Mouse (Mus musculus): ENCODE measurements around the gene Klhl18.
"Not testable (repeated sequence)": the region's sequence is repeated elsewhere in the genome, so short reads cannot be mapped to it uniquely, and the experiment has no call there.

The Klhl18 gene

DNA sequence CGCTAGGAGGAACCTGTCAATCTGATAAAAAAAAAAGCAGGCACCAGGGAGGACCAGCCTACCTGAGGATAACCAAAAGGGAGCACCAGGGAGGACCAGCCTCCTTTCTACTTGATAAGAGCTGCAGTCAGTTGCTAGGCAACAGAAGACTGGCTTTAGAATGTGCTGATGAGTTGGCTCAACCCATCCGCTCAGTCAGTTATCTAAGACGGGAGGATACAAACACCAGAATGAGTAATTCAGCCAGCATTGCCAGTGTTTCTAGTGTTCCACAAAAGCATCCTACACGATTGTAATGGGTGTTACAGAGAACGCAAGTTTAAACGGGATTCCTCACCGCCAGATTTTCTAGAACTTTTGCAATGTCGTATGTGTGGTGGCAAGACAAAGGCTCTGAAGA lies 45.3 kb downstream of the Klhl18 start:
- DNase-seq (ENCODE audit: low read depth, low spot score), result no peak

DNA sequence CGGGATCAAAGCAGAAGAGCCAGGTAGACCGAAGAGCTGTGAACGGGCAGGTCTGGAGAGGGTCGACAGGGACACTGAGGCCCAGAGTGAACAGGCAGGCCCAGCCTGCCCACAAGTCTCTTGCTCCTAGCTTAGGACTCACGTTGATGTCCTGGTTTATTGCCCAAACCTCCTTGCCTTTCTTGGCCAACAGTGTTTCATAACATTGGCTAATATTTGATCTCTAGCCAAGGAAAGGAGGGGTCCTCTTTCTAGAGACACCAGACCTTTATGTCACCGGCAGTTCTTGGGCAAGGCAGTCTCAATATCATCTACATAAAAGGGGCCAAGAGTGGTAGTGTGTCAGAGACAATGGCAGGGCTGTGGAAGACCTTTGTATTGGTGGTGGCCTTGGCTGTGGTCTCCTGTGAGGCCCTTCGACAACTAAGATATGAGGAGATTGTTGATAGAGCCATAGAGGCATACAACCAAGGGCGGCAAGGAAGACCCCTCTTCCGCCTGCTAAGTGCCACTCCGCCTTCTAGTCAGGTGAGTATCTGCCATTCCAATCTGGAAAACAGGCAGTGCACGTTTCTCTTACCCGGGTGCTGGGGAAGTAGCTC lies 56.9 kb downstream of the Klhl18 start, which contains the start of gene Ngp:
TSS of gene Ngp (plus strand) at position 237 of the 602 bp plus-strand sequence.
- no peak for DNase-seq (ENCODE audit: low read depth, low spot score)

DNA sequence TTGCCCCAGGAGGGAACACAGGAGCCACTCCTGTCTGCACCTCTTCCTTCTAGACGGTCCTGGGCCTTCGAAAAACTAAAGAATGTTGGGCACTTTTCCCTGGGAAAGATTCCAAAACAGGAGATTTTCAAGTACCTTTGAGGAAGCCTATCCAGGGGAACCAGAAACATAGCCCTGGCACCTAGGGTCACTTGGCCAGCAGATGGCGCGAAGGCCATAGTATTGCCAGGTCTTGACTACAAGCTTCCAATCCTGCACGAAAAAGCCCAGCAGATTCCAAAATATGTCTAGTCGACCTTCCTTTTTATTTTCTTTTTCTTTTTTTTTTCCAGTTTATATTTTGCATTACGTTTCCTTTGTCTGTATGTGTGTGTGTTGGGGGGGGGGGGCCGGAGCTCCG lies 62.7 kb downstream of the Klhl18 start:
- peak; percentile 23 for DNase-seq (ENCODE audit: low read depth, low spot score)

DNA sequence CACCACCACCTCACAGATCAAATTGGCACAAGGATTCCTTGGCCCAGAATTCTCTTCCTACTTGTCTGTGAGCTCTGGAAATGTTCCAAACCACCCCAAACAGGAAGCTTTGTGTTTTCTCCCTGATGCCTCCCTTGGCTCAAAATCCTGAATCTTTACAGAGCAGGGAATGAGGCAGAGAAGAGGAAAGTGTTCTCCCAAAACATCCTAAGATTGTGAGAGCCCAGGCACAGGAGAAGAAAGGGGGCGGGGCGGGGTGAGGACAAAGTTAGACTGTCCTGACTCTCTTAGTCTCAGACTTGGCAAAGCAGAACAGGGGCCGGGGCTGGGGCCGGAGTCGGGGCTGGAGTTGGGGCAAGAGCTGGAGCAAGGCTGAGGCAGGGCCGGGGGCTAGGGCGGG lies 63.6 kb downstream of the Klhl18 start:
- no peak for DNase-seq (ENCODE audit: low read depth, low spot score)

DNA sequence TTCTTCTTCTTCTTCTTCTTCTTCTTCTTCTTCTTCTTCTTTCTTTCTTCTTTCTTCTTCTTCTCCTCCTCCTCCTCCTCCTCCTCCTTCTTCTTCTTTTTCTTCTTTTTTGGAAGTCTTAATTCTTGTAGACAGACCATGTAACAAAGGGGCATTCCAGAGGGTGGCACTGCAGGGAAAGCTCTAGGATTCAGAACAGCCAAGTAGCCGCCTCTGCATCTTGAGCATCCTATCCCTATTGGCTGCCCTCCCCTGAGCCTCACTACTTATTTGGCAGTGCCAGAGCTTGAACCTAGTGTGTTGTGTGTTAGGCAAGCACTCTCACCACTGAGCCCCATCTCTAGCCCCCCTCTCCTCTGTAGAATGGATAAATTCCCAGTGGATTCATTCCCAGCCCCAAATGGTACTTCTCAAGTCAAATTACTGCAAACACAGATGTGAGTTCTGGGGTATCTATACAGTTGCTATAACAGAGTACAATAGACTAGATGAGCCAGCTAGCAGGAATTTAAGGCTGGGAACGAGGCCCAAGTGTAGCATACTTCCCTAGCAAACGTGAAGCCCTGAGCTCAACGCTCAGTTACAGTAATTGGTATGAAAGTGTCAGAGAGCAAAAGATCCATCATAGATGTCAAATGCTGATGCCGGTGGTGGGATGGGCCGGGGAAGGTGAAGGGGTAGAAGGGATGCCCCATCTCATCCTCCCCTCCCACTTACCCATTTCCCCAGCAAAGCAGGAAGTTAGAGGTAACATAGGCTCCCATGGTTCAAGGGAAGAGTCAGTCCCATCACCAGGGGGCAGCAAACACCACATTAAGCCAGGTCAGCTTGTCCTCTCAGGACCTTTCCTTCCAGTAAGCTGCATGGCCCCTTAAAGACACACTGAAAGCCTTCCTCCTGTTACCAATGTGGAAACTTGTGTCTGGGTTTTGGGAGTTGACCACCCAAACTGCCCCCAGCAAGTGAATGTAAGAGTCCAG lies 65.3 kb downstream of the Klhl18 start:
- DNase-seq (ENCODE audit: low read depth, low spot score), result peak; percentile 86

DNA sequence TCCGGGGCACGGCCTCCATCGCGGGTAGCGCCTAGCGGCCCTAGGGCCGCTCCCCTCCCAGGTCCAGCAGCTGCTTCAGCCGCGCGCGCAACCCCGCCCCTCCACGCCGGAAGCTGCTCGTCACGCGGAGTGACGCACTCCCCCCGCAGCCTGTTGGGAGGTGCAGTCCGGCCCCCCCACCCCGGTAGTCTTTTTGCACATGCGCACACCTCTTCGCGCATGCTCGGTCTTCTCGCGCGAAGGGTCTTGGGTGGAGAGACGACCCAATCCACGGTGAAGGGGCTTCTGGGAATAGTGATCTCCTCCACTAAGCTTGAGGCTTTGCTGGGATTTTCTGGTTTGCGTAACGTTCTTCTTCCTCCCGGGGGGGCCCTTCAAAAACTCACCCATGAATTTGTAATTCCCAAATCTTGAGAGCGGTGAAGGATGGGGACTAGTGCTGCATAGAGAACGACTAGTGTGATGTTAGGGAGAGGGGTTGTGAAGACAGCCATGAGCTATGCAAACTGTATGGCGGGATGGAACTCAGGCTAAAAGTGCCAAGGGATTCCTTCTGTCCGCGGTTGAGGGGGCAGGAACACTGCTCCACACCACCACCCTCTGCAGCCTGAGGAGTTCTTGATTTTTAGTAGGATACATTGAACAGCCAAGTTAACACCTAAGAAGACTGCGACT lies 68.3 kb downstream of the Klhl18 start, which contains the start of gene Ptpn23:
TSS of gene Ptpn23 (minus strand) at position 115 of the 675 bp plus-strand sequence.
- peak; percentile 99 for DNase-seq (ENCODE audit: low read depth, low spot score)

DNA sequence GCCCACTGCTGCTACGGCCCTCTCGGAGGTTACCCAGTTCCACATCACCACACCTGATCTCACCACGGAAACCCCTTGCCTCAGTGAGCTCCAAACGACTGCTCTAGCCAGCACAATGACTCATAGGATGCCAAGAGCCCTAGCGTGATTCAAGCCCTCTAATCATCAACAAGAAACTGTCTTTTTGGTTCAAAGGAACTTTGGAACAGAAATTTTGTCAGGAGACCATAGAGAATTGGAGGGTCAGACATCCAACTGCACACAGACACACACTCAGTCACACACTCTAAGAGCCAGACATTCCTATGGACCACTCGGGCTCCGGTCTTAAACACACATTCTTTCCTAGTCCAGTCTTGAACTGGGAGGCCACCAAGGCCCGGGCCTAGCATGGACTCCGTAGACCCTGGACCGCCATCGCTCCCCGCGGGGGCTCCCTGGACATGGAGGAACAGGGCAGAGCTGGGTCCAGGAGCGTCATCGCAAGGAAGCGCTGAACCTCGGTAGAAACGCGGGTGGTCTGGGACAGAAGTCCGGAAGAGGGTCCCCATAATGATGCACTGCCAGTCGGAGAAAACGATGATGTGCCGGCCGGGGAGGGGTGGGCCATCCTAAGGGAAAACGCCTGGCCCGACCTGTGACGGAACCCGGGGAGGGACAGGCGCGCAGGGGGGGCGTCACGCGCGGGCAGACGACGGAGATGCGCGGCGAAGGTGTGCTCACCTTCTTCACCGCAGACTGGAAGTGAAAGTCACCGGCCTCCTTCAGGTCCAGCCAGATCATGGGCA lies 69.0 kb downstream of the Klhl18 start:
- no peak for DNase-seq (ENCODE audit: low read depth, low spot score)

DNA sequence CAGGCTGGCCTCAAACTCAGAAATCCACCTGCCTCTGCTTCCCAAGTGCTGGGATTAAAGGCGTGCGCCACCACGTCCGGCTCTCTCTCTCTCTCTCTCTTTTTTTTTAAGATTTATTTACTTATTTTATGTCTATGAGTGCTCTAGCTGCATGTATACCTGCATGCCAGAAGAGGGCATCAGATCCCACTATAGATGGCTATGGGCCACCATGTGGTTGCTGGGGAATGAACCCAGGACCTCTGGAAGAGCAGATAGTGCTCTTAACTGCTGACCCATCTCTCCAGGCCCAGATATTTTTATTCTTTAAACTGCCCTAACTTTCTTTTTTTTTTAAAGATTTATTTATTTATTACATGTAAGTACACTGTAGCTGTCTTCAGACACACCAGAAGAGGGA lies 73.3 kb downstream of the Klhl18 start:
- not testable (repeated sequence) for DNase-seq (ENCODE audit: low read depth, low spot score)

DNA sequence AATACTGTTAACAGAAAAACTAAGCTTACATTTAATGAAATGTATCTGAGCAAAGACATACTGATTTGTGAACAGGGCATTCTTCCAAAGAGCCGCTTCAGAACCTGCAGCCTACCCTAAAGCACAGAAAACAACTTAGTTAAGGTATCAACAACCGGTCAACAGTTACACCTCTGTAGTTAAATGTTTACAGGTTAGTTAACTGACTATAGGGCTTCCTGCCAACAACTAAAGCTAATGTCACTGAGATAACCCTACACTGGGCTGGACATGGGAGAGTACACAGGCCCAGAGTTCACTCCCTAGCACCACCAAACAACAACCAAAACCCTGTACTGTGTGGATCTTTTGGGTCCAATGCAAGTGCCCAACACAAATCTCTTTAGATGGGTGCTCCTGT lies 73.8 kb downstream of the Klhl18 start:
- no peak for DNase-seq (ENCODE audit: low read depth, low spot score)

DNA sequence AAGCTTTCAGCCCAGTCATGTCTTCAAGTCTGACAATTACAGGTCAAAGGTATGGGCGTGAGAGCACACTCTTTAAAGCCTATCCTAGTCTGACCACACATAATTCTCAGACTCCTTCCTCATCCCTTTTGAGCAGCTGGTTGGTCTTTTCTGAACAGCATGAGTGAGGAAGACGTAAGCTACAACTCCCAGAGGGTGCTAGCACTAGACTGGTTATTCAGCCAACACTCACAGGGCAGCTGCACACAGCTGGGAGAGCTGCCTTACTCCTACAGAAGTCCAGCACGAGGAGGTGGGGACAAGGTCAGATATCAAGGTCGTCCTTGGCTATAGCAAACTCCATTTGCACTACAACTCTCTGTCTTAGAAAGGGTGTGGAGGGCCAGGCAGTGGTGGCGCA lies 75.8 kb downstream of the Klhl18 start:
- DNase-seq (ENCODE audit: low read depth, low spot score), result no peak

DNA sequence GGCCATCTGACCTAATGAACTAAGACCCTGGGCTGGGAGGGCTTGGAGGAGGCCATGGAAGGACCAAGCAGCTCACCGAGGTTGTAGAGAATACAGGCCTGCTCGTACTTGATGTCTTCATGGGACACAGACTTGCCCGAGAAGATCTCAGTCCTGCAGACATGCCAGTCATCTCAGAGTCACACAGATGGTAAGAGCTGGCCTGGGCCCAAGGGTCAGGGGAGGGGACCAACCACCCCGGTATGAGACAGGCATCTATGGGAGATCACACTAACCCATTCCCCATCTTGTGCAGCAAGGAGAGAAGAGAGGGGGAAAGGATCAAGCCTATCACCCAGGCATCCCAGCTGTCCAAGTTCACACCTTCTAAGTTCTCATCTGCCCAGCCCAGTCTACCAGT lies 83.2 kb downstream of the Klhl18 start:
- no peak for DNase-seq (ENCODE audit: low read depth, low spot score)

DNA sequence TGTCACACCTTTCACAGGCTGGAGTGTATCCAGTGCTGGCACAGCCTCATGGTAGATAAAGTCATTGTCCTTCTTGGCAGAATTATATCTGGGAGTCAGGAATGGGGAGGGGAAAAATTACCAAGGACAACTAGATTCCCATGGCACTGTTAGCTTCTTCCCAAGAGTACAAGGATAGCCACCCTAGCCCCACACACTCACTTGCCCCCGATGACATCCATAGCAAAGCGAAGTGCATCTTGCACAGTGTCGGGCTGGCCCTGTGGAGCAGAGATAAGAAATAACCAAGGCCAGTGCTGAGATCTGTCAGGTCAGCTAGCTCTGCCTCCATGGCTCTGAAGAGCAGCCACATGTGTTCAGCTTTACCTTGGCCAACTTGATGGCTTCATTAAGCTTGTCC lies 85.7 kb downstream of the Klhl18 start:
- no peak for DNase-seq (ENCODE audit: low read depth, low spot score)

DNA sequence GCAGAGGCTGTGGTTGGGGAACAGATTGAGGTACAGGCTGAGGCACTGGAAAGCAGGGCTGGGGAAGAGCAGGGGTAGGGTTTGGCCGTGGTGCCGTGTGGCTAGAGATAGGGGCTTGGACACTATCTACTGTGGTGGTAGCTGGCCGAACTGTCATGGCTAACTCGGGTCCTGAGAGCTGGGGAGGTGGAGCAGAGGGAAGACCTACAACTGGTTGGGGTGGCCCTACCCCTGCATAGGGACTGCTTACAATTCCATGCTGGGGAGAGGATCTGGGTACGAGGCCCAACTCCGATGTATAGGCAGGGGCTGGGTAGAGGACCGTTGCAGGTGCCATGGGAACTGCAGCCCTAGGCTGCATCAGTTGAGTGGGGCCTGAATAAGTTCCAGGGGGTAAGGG lies 88.5 kb downstream of the Klhl18 start:
- DNase-seq (ENCODE audit: low read depth, low spot score), result no peak

DNA sequence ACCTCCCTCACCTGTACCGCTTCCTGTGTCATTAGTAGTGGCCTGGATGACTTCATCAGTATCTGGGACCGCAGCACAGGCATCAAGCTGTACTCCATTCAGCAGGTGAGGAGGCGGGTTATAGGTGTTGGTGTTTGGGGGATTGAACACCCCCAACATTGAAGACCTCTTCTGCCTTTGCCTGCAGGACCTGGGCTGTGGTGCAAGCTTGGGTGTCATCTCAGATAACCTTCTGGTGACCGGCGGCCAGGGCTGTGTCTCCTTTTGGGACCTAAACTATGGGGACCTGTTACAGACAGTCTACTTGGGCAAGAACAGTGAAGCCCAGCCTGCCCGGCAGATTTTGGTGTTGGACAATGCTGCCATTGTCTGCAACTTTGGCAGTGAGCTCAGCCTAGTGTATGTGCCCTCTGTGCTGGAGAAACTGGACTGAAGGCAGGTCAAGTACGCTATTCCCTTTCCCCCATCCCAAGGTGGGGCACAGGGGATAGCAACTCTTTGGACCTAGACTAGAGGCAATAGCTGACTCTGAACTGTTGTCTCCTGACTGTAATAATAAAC lies 92.0 kb downstream of the Klhl18 start:
- DNase-seq (ENCODE audit: low read depth, low spot score), result no peak

DNA sequence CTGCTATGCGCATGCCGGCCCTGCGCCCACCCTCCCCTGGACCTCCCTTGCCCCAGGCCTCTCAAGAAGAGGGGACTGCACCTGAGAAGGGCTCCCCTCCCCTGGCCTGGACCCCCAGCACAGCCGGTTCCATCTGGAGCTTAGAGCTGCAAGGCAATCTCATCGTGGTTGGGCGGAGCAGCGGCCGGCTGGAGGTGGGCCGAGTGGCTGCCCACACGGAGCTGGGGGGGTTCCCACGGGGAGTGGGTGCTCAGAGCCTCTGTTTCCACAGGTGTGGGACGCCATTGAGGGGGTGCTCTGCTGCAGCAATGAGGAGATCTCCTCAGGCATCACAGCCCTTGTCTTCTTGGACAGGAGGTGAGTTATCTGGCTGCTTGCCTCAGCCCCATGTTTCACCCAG lies 95.2 kb downstream of the Klhl18 start:
- no peak for DNase-seq (ENCODE audit: low read depth, low spot score)

DNA sequence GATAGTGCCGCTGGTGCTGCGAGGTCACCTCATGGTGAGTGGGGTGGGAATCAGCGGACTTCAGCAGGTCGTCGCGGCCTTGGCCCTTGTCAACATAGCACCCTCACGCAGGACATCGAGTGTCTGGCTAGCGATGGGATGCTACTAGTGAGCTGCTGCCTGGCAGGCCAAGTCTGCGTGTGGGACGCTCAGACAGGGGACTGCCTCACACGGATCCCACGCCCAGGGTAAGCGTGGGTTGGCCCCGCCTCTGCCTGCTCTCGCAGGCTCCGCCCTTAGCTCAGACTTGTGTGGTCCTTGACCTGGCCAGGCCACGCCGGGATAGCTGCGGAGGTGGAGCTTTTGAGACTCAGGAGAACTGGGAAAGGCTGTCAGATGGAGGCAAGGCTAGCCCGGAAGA lies 95.8 kb downstream of the Klhl18 start:
- peak; percentile 6 for DNase-seq (ENCODE audit: low read depth, low spot score)

DNA sequence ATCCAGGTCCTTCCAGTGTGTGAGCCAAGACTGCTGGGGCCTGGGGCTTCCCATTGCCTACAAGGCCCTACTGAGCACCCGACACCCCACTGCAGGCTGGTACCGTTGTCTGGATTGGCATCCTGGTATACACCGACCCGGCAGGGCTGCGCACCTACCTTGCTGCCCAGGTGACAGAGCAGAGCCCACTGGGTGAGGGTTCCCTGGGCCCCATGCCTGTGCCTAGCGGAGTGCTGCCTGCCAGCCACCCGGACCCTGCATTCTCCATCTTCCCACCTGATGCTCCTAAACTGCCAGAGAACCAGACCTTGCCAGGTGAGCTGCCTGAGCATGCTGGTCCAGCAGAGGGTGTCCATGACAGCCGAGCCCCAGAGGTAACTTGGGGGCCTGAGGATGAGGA lies 97.1 kb downstream of the Klhl18 start:
- no peak for DNase-seq (ENCODE audit: low read depth, low spot score)

DNA sequence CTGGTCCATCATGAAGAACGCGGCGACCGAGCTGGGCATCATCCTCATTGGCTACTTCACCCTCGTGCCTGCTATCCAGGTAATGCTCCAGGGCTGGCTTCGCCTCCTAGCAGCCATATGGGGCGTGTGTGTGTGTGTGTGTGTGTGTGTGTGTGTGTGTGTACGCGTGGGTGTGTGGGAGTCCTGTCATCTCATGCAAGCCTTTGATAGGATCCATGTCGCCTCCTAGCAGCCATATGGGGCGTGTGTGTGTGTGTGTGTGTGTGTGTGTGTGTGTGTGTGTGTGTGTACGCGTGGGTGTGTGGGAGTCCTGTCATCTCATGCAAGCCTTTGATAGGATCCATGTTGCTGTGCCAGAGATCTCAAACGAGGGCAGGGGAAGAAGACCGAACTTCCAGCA lies 98.8 kb downstream of the Klhl18 start:
- DNase-seq (ENCODE audit: low read depth, low spot score), result not testable (repeated sequence)
